Mouse (Mus musculus) cerebellum, adult 8-10 months (tissue): ENCODE measurements at regions not wholly inside any gene's neighbourhood (a gene's known extent, or its start where the extent isn't known, plus 50 kb on each side); places are given as distances from the start of the nearest gene placed in this dataset.
"Not testable (repeated sequence)": the region's sequence is repeated elsewhere in the genome, so short reads cannot be mapped to it uniquely, and the experiment has no call there.

Experiments
- DNase-seq: peaks from one replicate; pipeline ENCODE4 v3.0.0; 2022

DNA sequence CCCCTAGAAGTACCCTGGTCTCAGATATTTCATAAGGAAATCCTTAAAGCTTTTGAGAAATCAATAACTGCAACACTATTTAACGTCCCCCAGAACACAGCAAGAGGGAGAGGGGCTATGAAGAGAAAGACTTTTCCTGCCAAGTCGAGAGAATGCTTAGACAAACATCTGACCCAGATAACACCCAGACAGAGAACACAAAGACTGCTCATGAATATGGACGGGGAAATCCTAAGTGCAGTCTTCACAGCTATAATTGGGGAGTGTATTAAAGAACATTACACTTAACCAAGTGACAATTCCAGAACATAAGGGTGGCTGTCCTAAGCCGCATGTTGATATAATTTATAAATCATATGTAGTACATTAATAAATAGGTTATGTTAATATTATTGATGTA, 103.3 kb upstream of the Dyrk2 start:
- no peak for DNase-seq

DNA sequence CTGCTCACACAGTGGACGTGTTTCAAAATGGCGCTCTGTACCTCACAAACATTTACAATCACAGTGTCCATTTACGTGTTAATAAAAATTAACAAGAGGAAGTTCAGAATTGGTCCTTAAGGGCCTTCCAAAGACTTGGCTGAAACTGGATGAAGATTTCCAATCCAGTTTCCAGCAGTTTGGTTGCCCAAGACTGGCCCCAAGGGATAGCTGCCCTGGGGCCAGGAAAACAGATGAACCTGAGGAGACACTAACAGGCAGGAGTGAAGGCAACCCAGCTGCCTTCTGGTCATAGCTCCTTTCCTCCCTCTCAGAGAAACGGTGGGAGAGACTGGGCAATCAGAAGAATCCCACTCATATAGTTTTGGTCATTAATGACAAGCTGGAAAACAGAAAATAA, 102.6 kb upstream of the Dyrk2 start:
- no peak for DNase-seq

DNA sequence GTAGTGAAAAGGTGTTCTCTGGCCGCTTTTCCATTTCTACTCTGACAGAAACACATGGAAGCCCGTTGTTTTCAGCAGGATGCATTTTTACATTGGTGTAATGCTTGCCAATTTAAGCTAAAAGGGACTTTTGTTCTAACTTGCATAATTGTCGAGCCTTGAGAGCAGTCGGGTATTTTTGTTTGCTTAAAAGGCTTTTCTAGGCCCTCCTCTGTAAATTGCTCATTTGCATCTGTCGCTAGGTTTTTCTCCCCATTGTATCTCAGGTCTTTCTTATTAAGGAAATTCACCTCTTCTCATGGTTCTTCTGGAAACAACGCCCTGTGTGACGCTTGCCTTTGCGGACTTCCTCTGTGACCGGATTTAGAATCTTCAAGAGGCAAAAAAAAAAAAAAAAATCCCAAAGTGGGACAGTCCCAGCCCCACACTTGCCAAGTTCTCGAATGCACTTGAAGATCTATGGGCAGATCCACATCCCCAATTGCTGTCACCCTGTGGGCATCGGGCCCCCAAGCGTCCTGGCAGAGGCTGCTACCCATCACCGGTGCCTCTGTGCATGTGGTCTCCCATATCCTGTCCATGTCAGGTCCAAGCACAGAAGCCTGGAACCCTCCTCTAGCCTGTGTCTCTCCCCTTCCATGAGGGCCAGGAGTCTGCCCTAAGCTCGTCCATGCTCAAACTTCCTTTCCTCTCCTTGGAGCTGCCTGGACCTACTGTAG, 100.6 kb upstream of the Dyrk2 start:
- no peak for DNase-seq

DNA sequence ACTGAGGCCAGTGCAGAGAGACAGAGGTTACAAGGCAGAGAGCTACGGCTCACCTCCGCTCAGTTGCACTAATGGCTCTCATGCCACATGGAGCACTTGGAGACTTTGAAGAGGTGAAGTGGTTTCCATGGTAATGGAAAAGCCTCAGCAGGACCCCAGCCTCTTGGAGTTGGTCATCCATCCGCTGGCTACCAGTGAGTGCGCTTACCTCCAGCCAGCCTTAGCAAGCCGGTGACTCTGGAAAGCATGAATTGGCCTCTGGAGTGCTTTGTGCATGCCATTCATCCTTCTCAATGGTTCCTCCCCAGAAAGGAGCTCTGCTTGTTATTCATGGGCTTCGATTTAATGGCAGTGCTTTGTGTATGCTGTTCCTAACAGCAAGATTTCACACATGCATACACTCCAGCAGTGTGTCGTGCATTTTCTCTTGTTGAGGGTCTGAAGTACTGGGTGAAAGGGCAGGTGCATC, 91.7 kb upstream of the Dyrk2 start:
- no peak for DNase-seq

DNA sequence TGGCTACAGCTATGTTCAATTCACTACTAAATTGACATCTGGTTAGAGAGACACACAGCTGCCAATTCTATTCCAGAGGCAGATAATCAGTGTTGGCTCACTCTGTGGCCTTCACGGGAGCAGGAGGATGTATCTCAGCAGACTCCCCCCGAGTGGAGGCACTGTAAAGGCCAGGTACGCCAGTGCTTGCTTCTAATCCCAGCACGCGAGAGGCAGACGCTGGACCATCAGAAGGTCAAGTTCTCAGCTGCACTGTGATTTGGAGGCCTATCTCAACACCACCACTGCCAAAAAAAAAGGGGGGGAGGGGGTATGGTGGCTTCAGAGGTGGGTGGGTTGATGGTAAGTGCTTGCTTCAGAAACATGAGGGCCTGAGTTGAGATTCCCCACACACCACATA, 90.1 kb upstream of the Dyrk2 start:
- no peak for DNase-seq

DNA sequence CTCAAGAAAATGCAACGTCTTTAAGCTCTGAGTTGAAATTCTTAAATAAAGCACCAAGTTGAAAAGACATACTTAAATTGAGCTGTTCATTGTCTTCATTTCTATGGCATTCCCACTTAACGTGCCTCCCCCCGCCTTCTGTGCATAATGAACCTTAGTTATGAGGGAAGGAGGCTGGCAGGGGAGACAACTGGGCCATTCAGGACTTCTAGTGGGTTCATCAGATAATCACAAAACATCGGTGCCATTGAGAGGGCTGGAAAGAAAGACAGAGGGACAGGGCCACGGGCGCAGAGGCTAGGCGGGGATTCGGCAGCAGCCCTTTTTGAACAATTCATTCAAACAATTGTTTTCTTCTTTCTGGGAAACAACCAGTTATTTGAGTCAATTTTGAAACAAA, 89.6 kb upstream of the Dyrk2 start:
- DNase-seq = no peak

DNA sequence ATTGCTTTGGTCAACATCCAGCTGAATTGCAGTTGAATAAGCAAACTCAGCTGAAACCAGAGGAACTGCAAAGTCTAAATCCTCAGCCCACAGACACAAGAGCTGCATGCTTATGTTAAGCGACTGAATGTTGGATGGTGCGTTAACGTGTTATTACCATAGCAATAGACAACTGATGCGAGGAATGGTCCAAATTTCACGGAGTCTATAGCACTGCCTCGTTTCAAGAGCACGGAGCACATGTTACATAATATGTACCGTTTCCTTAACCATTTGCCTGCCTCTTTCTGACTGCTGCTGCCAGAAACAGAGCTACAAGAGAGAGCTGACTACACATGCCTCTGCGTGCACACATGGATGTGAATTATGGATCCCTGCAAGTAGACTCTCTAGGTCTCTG, 86.3 kb upstream of the Dyrk2 start:
- no peak for DNase-seq

DNA sequence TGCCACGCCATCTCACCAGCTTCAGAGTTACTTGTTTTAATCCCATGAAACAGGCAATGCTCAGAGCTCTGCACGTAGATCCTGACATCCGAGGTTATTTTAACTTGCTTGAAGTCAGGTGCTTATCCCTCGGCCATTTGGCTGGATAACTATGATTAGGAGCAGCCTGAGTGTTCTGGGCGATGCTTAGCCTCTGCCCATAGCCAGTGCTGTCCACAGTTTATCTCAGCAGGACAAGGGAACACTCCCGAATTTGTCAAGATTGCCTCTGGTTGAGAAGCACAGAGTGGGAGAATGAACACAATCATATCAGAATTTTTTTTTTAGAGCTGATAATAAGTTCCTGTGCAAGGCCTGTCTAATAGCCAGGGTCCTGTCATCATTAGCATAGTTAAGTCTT, 83.4 kb upstream of the Dyrk2 start:
- no peak for DNase-seq

DNA sequence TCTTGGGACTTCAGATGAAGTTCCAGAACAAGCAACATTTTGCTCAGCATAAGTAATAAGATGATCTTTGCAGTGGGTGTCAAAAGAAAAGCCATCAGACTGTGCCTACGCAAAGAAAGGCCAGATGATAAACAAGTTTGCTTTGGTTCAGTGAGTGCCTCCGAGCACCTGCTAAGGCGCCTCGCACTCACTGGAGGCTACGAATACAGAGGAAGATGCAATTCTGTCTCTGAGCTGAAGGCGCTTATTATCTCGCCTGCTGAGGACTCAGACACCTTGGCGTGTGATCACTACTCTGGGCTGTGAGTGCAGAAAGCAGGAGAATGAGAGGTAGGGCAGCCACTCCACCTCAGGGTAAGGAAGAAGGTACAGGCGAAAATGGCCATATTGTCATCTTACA, 82.7 kb upstream of the Dyrk2 start:
- no peak for DNase-seq

DNA sequence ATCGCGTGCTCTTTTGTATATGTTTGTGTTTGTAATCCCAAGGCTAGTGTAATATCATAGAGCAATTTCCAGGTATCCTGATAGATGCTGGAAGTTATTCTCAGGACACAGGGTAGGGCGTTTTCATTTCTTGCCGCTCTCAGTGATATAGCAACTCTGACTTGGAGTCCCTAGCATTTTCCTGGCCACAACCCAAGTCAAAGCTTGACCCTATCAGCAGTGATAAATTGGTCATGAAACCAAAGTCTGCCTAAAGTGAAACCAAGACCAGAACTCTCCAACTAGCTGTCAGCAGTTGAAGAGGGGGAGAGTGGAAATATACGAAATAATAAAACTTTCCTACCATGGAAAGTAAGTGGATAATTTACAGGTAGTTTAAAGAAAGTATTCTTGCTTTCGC, 77.7 kb upstream of the Dyrk2 start:
- no peak for DNase-seq

DNA sequence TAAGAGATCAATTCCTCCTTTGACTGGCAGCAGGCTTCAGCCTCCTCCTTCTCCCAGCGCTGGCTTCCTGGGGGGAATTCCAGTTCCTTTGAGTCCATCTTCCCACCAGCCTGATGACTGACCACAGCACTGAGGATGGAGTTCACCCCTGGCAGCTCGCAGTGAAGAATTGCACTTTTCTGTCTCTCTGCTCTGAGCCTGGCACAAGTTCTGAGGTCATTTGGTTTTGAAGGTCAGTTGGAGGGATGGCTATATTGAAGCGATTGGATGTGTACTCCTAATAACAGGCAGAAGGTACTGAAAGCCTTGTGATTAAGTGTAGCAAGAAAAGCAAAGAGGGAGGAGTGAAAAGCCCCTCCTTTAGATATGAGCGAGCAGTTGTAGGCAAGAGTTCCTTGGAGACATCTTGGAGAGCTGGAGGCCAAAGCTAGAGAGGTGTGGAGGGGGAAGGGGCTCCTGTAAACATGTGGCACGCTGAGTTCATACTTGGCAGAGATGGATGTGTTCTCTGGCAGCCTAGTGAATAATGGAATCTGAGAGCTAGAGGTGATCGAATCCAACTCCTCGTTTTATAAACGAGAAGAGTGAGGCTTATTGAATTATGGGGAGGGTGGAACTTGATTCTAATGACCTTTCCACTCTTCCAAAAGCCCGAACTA, 77.1 kb upstream of the Dyrk2 start:
- DNase-seq = no peak

DNA sequence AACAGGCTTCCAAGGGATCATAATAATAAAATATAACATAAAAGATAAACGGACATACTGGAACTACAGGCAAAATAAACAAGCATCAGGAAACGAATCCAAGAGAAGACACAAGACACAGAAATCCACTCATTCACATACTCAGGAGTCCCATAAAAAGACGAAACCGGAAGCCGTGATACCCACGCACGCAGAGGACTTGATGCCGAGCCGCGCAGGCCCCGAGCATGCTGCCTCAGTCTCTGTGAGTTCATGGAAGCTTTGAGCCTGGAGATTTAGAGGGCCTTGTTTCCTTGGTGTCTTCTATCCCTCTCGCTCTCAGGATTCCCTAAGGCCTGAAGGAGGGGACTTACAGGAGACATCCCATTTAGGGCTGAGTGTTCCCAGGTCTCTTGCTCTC, 57.3 kb upstream of the Dyrk2 start:
- no peak for DNase-seq

DNA sequence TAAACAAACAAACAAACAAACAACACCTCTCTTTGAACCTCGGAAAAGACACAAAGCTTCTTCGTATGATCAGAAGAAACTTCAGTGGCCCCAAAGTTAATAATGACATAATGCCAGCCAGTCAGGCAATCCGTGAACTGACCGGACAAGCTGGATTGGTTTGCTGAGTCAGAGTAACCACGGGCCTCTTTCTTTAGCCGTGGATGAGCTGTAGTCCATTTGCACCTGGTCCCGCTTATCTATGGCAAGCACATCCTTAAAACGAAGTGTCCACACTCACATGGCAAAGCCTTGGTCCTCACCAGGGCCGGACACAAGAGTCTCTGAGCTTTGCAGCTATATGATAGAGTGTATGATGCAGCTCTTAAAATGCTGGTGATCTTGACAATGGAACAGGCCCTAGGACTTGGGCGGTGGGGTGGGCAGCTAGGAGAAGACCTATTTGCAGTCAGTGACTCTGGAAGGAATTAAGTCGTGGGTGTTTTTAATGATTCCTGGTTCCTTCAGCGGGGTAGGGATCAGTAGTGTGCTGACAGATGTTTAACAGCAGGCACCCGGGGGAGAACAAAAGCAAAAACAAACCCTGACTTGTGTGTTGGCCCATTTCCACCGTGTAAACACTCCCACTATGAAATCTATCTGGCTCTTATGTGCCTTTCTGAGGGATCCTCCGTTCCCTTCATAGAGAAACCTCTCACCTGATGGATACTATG, 53.6 kb upstream of the Dyrk2 start:
- DNase-seq = no peak

DNA sequence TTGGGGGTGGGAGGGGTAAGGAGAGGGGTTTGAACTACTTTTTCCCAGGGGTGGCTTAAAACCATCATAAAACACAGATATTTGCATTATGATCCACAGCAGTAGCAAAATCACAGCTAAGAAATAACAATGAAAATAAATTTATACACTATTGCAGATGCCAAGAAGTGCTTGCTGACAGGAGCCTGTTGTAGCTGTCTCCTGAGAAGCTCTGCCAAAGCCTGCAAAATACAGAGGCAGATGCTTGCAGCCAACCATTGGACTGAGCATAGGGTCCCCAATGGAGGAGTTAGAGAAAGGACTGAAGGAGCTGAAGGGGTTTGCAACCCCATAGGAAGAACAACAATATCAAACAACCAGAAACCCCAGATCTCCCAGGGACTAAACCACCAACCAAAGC, 52.1 kb upstream of the Dyrk2 start:
- not testable (repeated sequence) for DNase-seq
